Mouse (Mus musculus) megakaryocyte, adult 5-6 weeks (primary cell): ENCODE results near the gene Vmn1r25. TPM values are rescaled to one million over a fixed set of nuclear protein-coding genes. Genes with fewer than 3 reads are reported as not detected.
"Not testable (repeated sequence)": the region's sequence is repeated elsewhere in the genome, so short reads cannot be mapped to it uniquely, and the experiment has no call there.

Source experiments
- ATAC-seq: 2 replicates; pipeline ENCODE4 v1.8.0; 2016; ENCODE audit warnings: mild to moderate bottlenecking, inconsistent platforms; ENCODE audit not compliant: poor library complexity, severe bottlenecking
- total RNA-seq, 2 experiments: library from RNA; stranded (forward) in 1 of 2; stranded (reverse) in 1 of 2; fragments of 153-499, 151-499 nt in 1 of 2; fragments of 221-1000, 200-1000 nt in 1 of 2; gene quantifications; 2 replicates each; pipeline versions ENCODE4 v1.2.3 to v1.2.4; 2015 to 2017

The Vmn1r25 gene
- total RNA-seq (2015) (not detected in 2 replicates), total RNA-seq (2017) (not detected in 2 replicates)

DNA sequence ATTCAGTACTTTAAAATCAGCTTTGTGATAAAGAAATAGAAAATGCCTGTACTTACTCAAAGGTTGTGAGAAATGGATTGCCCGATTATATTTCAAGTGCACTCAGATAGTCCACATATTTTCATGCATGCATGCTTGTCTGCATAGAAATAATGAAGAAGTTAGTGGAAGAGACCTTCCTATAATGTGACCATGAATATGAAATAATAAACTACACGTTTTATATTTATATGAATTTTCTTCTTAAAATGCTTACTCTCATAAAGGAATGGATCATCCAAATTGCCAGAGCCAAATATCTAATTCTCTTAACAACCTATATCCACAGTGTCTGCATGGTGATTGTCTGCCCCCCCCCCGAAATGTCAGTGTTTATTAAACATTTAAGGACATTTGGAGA, at the start of gene Vmn1r25:
Vmn1r25 (minus strand) TSS at position 101 of the 400 bp plus-strand sequence.
- no peak for ATAC-seq

DNA sequence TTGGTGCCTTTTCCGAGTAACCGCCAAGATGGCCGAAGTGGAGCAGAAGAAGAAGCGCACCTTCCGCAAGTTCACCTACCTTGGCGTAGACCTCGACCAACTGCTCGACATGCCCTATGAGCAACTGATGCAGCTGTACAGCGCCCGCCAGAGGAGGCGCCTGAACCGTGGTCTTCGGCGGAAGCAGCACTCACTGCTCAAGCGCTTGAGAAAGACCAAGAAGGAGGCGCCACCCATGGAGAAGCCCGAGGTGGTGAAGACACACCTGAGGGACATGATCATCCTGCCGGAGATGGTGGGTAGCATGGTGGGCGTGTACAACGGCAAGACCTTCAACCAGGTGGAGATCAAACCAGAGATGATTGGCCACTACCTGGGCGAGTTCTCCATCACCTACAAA, 36.9 kb upstream of the Vmn1r25 start:
- ATAC-seq = not testable (repeated sequence)

GRCm38 (mm10) chr6:58015059-58015458, 34.4 kb upstream of the Vmn1r25 start, which contains the start of gene Vmn1r26:
TSS of gene Vmn1r26 (minus strand) at chr6:58015159.
- ATAC-seq = no peak

DNA sequence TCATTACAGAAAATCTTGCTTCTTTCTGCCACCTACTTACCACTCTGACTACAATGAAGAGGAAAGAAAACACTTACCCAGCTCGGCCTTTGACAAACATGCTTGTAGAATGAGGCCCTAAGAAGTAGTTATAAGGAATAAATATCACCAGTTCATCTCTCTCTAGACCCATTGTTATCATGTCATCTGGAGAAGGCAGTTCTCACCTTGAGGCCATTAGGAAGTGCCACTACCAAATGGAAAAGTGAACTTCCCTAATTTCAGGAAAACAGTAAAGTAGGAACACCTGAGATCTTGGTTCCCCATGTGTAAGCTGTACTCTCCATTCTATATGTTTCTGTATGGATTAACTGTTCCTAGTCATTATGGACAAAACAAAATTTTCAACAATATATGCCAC, 19.2 kb downstream of the Vmn1r25 start, which contains the start of gene Vmn1r24:
Vmn1r24 (minus strand) TSS at position 101 of the 400 bp plus-strand sequence.
- ATAC-seq = not testable (repeated sequence)

Other genes starting within 250 kb of the Vmn1r25 start
- 12.1 and 16.5 TPM in 2 replicates for gene Vopp1, start 155.7 kb downstream of the Vmn1r25 start, total RNA-seq (2015)
- gene Vopp1, start 155.7 kb downstream of the Vmn1r25 start, total RNA-seq (2017) = 14.4 and 16.3 TPM in 2 replicates
- gene Vmn1r21, start 130.5 kb downstream of the Vmn1r25 start, total RNA-seq (2015) = not detected in 2 replicates
- not detected in 2 replicates for gene Vmn1r21, start 130.5 kb downstream of the Vmn1r25 start, total RNA-seq (2017)
- gene Vmn1r22, start 72.8 kb downstream of the Vmn1r25 start, total RNA-seq (2015) = not detected in 2 replicates
- not detected in 2 replicates for gene Vmn1r22, start 72.8 kb downstream of the Vmn1r25 start, total RNA-seq (2017)
- gene Vmn1r23, start 54.0 kb downstream of the Vmn1r25 start, total RNA-seq (2015) = not detected in 2 replicates
- gene Vmn1r23, start 54.0 kb downstream of the Vmn1r25 start, total RNA-seq (2017) = not detected in 2 replicates
- gene Vmn1r24, start 19.3 kb downstream of the Vmn1r25 start, total RNA-seq (2015) = not detected in 2 replicates
- gene Vmn1r24, start 19.3 kb downstream of the Vmn1r25 start, total RNA-seq (2017) = not detected in 2 replicates
- gene Vmn1r26, start 34.3 kb upstream of the Vmn1r25 start, total RNA-seq (2015) = not detected in 2 replicates
- gene Vmn1r26, start 34.3 kb upstream of the Vmn1r25 start, total RNA-seq (2017) = not detected in 2 replicates
- gene Vmn1r27, start 238.0 kb upstream of the Vmn1r25 start, total RNA-seq (2015) = not detected in 2 replicates
- not detected in 2 replicates for gene Vmn1r27, start 238.0 kb upstream of the Vmn1r25 start, total RNA-seq (2017)